Comparison of ENCODE assay signal across 9 mouse cellular contexts in the genomic region with DNA sequence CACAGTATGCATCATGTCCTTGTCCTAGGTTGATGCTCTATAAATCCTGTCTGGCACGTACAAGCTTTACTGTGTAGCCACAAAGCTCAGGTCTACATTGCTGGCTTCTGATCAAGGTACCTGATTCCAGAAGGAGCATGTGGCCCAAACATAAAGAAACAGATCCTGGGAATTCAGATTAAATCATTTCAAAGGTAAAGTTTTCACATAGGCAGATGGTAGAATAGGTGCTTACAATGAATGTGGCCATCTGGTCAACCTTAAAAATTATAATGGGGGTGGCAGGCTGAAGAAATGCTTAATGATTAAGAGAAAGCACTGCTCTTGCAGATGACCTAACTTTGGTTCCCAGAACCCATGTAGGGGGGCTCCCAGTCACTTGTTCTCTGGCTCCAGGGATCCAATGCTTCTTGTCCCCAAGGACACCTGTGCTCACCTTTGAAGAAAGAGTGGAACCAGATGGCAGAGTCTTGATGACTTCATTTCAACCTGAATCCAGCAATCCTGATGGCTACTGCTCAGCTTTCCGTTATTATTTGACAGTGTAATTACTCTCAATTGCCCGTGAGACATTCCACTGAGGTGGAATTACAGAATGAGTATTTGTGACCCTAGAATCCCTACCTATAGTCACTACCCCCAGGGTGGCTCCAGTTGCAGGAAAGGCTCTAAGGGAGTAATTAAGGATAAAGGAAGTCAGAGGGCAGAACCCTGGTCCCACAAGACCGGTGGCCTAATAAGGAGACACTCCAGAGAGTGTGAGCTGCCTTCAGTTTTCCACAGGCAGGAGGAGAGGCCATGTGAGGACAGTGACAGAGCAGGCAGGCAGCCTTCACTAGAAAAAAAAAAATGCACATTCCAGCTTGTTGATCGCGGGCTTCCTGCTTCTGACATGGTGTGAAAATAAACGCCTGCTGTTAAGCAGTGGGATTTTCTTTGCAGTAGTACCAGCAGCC.
A peak's percentile ranks its signal among the peaks of the same experiment; 100 is the strongest.
DNase-seq lines count a peak whose midpoint lies in the region; ATAC-seq and TF ChIP-seq lines count a peak whose summit lies in the region.
"Had no signal": no experiment of that assay in that cellular context is flagged by ENCODE, and none has a peak within 500 bp of the region (broad histone marks: within the 10 kb centered on the region; RNA-seq: fewer than 3 reads in every experiment).

No protein-coding gene starts in this region.

- no peaks in the 10 kb centered on the region for H3K9me3 ChIP-seq in kidney, embryonic 16.5 days (ENCODE audit: low read length)
- no peaks in the 10 kb centered on the region for H3K9me3 ChIP-seq in embryonic facial prominence, embryonic 14.5 days (ENCODE audit: control insufficient read depth, low read length)
- H3K9me3 ChIP-seq in kidney, embryonic 15.5 days (replicated peaks): no peaks in the 10 kb centered on the region
- H3K9me3 ChIP-seq in stomach, postnatal 0 days (ENCODE audit: control insufficient read depth, low read length): no peaks in the 10 kb centered on the region
- H3K9me3 ChIP-seq: neural tube, embryonic 13.5 days had no signal

- TF ChIP-seq POLR2A in cerebellum, adult 2 months (IDR thresholded peaks at IDR 0.05; ENCODE audit: borderline replicate concordance, insufficient read depth, low read length): no peak

- H3K4me1 ChIP-seq in kidney, embryonic 16.5 days (ENCODE audit: insufficient read depth, low read length): no peaks in the 10 kb centered on the region
- peaks cover 7% of the 10 kb centered on the region; the same call in 1 of the 2 replicates for H3K4me1 ChIP-seq in cerebellum, adult 2 months (ENCODE audit: control insufficient read depth, insufficient read depth, low read length)
- no peaks in the 10 kb centered on the region for H3K4me1 ChIP-seq in embryonic facial prominence, embryonic 14.5 days (ENCODE audit: control insufficient read depth, insufficient read depth, low read length)
- H3K4me1 ChIP-seq in kidney, embryonic 15.5 days: no peaks in the 10 kb centered on the region
- no peaks in the 10 kb centered on the region for H3K4me1 ChIP-seq in stomach, postnatal 0 days (replicated peaks; ENCODE audit: control insufficient read depth, insufficient read depth)
- H3K4me1 ChIP-seq: neural tube, embryonic 13.5 days had no signal

- 27% methylated on average over 7 of the region's 7 CpGs for WGBS in kidney, embryonic 16.5 days
- WGBS in cerebellum, adult 2 months: 9% methylated on average over 7 of the region's 7 CpGs
- WGBS in embryonic facial prominence, embryonic 14.5 days: 32% methylated on average over 7 of the region's 7 CpGs
- 27% methylated on average over 7 of the region's 7 CpGs for WGBS in kidney, embryonic 15.5 days
- WGBS in stomach, postnatal 0 days: 41% methylated on average over 7 of the region's 7 CpGs

- no peaks in the 10 kb centered on the region for H3K27me3 ChIP-seq in kidney, embryonic 16.5 days (ENCODE audit: insufficient read depth, low read length)
- H3K27me3 ChIP-seq in cerebellum, adult 2 months (ENCODE audit: control insufficient read depth, insufficient read depth, low read length): no peaks in the 10 kb centered on the region
- H3K27me3 ChIP-seq in embryonic facial prominence, embryonic 14.5 days (replicated peaks; ENCODE audit: control insufficient read depth, insufficient read depth, low read length): no peaks in the 10 kb centered on the region
- no peaks in the 10 kb centered on the region for H3K27me3 ChIP-seq in kidney, embryonic 15.5 days
- H3K27me3 ChIP-seq in stomach, postnatal 0 days (ENCODE audit: control insufficient read depth, insufficient read depth, low read length): no peaks in the 10 kb centered on the region
- H3K27me3 ChIP-seq: neural tube, embryonic 13.5 days had no signal

- no peak overlapping the region for H3K4me2 ChIP-seq in kidney, embryonic 16.5 days (replicated peaks; ENCODE audit: low read depth, low read length)
- no peak overlapping the region for H3K4me2 ChIP-seq in embryonic facial prominence, embryonic 14.5 days (ENCODE audit: low read depth, low read length)
- H3K4me2 ChIP-seq in kidney, embryonic 15.5 days: no peak overlapping the region
- no peak overlapping the region for H3K4me2 ChIP-seq in stomach, postnatal 0 days (replicated peaks; ENCODE audit: low read depth)
- H3K4me2 ChIP-seq: neural tube, embryonic 13.5 days had no signal

- TF ChIP-seq CTCF in cerebellum, adult 2 months (IDR thresholded peaks at IDR 0.05; ENCODE audit: borderline replicate concordance, insufficient read depth, low read depth, low read length): no peak
- no peak for TF ChIP-seq CTCF in stomach, postnatal 0 days (IDR thresholded peaks at IDR 0.05; ENCODE audit: low read depth)

- H3K9ac ChIP-seq in kidney, embryonic 16.5 days (replicated peaks; ENCODE audit: low read length): no peak overlapping the region
- no peak overlapping the region for H3K9ac ChIP-seq in embryonic facial prominence, embryonic 14.5 days (ENCODE audit: low read depth, low read length)
- H3K9ac ChIP-seq in kidney, embryonic 15.5 days: no peak overlapping the region
- H3K9ac ChIP-seq in stomach, postnatal 0 days (ENCODE audit: low read length): no peak overlapping the region
- H3K9ac ChIP-seq: neural tube, embryonic 13.5 days had no signal

- no peak overlapping the region for H3K27ac ChIP-seq in kidney, embryonic 16.5 days (ENCODE audit: low read length)
- H3K27ac ChIP-seq in cerebellum, adult 2 months (ENCODE audit: insufficient read depth, low read length): 0 out of 2 replicates have a peak overlapping the region, but pooled peaks have one; percentile 14
- no peak overlapping the region for H3K27ac ChIP-seq in embryonic facial prominence, embryonic 14.5 days (replicated peaks; ENCODE audit: low read depth, low read length)
- no peak overlapping the region for H3K27ac ChIP-seq in kidney, embryonic 15.5 days
- no peak overlapping the region for H3K27ac ChIP-seq in stomach, postnatal 0 days (replicated peaks)
- H3K27ac ChIP-seq: neural tube, embryonic 13.5 days had no signal

- TF ChIP-seq EP300 in stomach, postnatal 0 days (optimal IDR thresholded peaks at IDR 0.05): no peak

- no peak for ATAC-seq in kidney, embryonic 16.5 days (ENCODE audit: low FRiP score, low TSS enrichment)
- ATAC-seq in embryonic facial prominence, embryonic 14.5 days (ENCODE audit: low read depth): peak; percentile 79
- 0 out of 2 replicates have a peak, but pooled peaks have one; percentile 49 for ATAC-seq in kidney, embryonic 15.5 days (replicated peaks; ENCODE audit: low FRiP score)
- ATAC-seq in stomach, postnatal 0 days (ENCODE audit: low FRiP score, low TSS enrichment): no peak

- no peaks in the 10 kb centered on the region for H3K36me3 ChIP-seq in kidney, embryonic 16.5 days (ENCODE audit: insufficient read depth, low read length)
- no peaks in the 10 kb centered on the region for H3K36me3 ChIP-seq in embryonic facial prominence, embryonic 14.5 days (ENCODE audit: control insufficient read depth, insufficient read depth, low read length)
- H3K36me3 ChIP-seq in kidney, embryonic 15.5 days: no peaks in the 10 kb centered on the region
- no peaks in the 10 kb centered on the region for H3K36me3 ChIP-seq in stomach, postnatal 0 days (ENCODE audit: control insufficient read depth, insufficient read depth, low read length)
- H3K36me3 ChIP-seq: neural tube, embryonic 13.5 days had no signal

- peak; percentile 4 to 30 for DNase-seq in kidney, adult 8-10 months
- peak; percentile 58 to 77 for DNase-seq in cerebellum, adult 2 months
- peak; percentile 4 for DNase-seq in embryonic facial prominence, embryonic 14.5 days (ENCODE audit: low spot score)
- DNase-seq in lung, postnatal 10 days: no peak
- no peak for DNase-seq in stomach, postnatal 0 days (ENCODE audit: low spot score)
- no peak for DNase-seq in spleen, adult 18-20 months

- H3K4me3 ChIP-seq in kidney, embryonic 16.5 days (ENCODE audit: low read length): no peak overlapping the region
- H3K4me3 ChIP-seq in cerebellum, adult 2 months (replicated peaks; ENCODE audit: insufficient read depth, low read depth, low read length): no peak overlapping the region
- no peak overlapping the region for H3K4me3 ChIP-seq in embryonic facial prominence, embryonic 14.5 days (ENCODE audit: low read depth, low read length)
- H3K4me3 ChIP-seq in kidney, embryonic 15.5 days (replicated peaks): no peak overlapping the region
- no peak overlapping the region for H3K4me3 ChIP-seq in stomach, postnatal 0 days (ENCODE audit: low read depth, low read length)
- H3K4me3 ChIP-seq: neural tube, embryonic 13.5 days had no signal

Comparison
In these comparisons a context has a peak if more than half of its experiments do, and no peak if none do; other contexts are left out.
1. ATAC-seq: peak in embryonic facial prominence, embryonic 14.5 days (single experiment) and kidney, embryonic 15.5 days (single experiment); none in kidney, embryonic 16.5 days (single experiment) and stomach, postnatal 0 days (single experiment).
2. DNase-seq: peak in kidney, adult 8-10 months (2 of 2), cerebellum, adult 2 months (2 of 2) and embryonic facial prominence, embryonic 14.5 days (single experiment); none in lung, postnatal 10 days (single experiment), stomach, postnatal 0 days (single experiment) and spleen, adult 18-20 months (0 of 2).